Mouse (Mus musculus) spleen, embryonic (tissue): ENCODE results near the gene Pla2g4f.

Source experiments
- CTCF ChIA-PET: fragments of 350-600 bp; sonication (Branson Sonifier 250); formaldehyde crosslinking; loops from one replicate; lab custom pipeline; 2022; lab: Charles Lee

Pla2g4f gene

GRCm38 (mm10) chr2:120279961-120280360, 34.0 kb downstream of the Pla2g4f start:
- CTCF ChIA-PET = no interaction called here

- CTCF ChIA-PET = no interaction called here
Measured at GRCm38 (mm10) chr2:120276951-120277350, 37.0 kb downstream of the Pla2g4f start.

- CTCF ChIA-PET = no interaction called here
Measured at GRCm38 (mm10) chr2:120268635-120269034, 45.3 kb downstream of the Pla2g4f start.

GRCm38 (mm10) chr2:120265523-120265922, 48.4 kb downstream of the Pla2g4f start:
- CTCF ChIA-PET = no interaction called here

- CTCF ChIA-PET = no interaction called here
Measured at GRCm38 (mm10) chr2:120264858-120265257, 49.1 kb downstream of the Pla2g4f start.

- CTCF ChIA-PET = no interaction called here
Measured at GRCm38 (mm10) chr2:120262876-120263275, 51.1 kb downstream of the Pla2g4f start.

GRCm38 (mm10) chr2:120261346-120261745, 52.6 kb downstream of the Pla2g4f start:
- CTCF ChIA-PET = no interaction called here

- CTCF ChIA-PET = no interaction called here
Measured at GRCm38 (mm10) chr2:120256259-120256658, 57.7 kb downstream of the Pla2g4f start.

GRCm38 (mm10) chr2:120252644-120253043, 61.3 kb downstream of the Pla2g4f start:
- CTCF ChIA-PET = no interaction called here
